In genomic region chr6:22657401-22657800, GRCm38 (mm10) we compare ENCODE assay signal across 4 mouse cellular contexts.
DNase-seq lines count a peak whose midpoint lies in the region.
"Not testable (repeated sequence)": the region's sequence is repeated elsewhere in the genome, so short reads cannot be mapped to it uniquely, and the experiment has no call there.

No protein-coding gene starts in this region.

- not testable (repeated sequence) for H3K4me3 ChIP-seq in ES-E14 (ENCODE audit: insufficient read depth in 1 of 2, low read depth in 1 of 2, low read length in 2 of 2, poor library complexity in 1 of 2, severe bottlenecking in 1 of 2)

- H3K27ac ChIP-seq in ES-E14 (ENCODE audit: insufficient read depth, low read depth, low read length, poor library complexity, severe bottlenecking): not testable (repeated sequence)

- not testable (repeated sequence) for H3K9me3 ChIP-seq in ES-E14 (ENCODE audit: control insufficient read depth, insufficient read depth, low read depth, low read length)

- not testable (repeated sequence) for H3K9ac ChIP-seq in ES-E14 (ENCODE audit: insufficient read depth, low read depth, low read length, poor library complexity, severe bottlenecking)

- H3K4me1 ChIP-seq in ES-E14 (ENCODE audit: control insufficient read depth in 2 of 2, insufficient read depth in 2 of 2, low read length in 2 of 2, poor library complexity in 1 of 2): not testable (repeated sequence)

- in situ Hi-C loops in ES-E14 (cut with MboI; ENCODE audit: low sequenced_read_pairs in 2 of 2, unreplicated experiment in 2 of 2): not testable (repeated sequence)

- H3K36me3 ChIP-seq in ES-E14 (ENCODE audit: control insufficient read depth, insufficient read depth, low read length, poor library complexity, severe bottlenecking): not testable (repeated sequence)

- DNase-seq in ES-CJ7 (ENCODE audit: low read depth, low spot score) (peak; percentile 70), ES-E14 (ENCODE audit: low read depth, low spot score) (peak; percentile 12), R1 (ENCODE audit: low read depth, low spot score) (peak; percentile 57), ZHBTc4 (ENCODE audit: low read depth, low spot score) (peak; percentile 69)

Comparison
In these comparisons a context has a peak if more than half of its experiments do, and no peak if none do; other contexts are left out.
1. DNase-seq: peak in every context shown above with its lines; median percentile 70 in ES-CJ7; 69 in ZHBTc4; 57 in R1; 12 in ES-E14.